Mouse (Mus musculus) heart, postnatal 14 days (tissue): Measurements from ENCODE around the gene Acsbg2. TPM values are rescaled to one million over a fixed set of nuclear protein-coding genes. Genes with fewer than 3 reads are reported as not detected.
A peak's percentile ranks its signal among the peaks of the same experiment; 100 is the strongest.
"Not testable (repeated sequence)": the region's sequence is repeated elsewhere in the genome, so short reads cannot be mapped to it uniquely, and the experiment has no call there.

Experiments
- DNase-seq, 2 experiments: peaks; one replicate each; pipeline ENCODE4 v3.0.0; 2021 to 2022
- intact Hi-C: fragments of 180-260 bp; cut with DNase I; formaldehyde crosslinking; loops from one replicate; pipeline ENCODE4 v1.15.1; 2025
- long read RNA-seq, 2 experiments: library from polyadenylated mRNA; stranded (forward); transcript quantifications; one replicate each; pipeline ENCODE4 v2.0.0; 2021
- total RNA-seq, 2 experiments: library from RNA; stranded (reverse); gene quantifications; 2 replicates each; pipeline ENCODE4 v1.2.3; 2021

Gene Acsbg2
- not detected for total RNA-seq
- long read RNA-seq, experiment 1 = 0 reads
- long read RNA-seq, experiment 2 = 0 reads

DNA sequence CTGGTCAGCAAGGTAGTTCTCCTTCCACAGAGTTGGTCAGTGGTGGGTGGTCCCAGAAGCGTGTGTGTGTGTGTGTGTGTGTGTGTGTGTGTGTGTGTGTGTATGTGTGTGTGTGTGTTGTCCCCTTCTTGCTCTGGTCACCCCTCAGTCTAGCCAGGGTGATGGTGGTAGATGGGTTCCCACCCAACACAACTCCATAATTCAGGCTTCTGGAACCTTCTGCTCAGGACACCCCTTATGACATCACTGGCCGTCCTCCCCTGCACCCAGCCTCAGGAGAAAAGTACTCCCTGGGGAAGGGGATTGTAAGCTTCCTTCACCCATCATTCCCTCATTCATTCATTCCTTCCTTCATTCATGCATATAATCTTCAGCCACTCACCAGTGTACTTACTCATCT, at the start of gene Acsbg2:
Gene Acsbg2, minus strand, starts transcription at position 211 of the 400 bp plus-strand sequence.
- DNase-seq = no peak
- intact Hi-C loops = no loop called here

DNA sequence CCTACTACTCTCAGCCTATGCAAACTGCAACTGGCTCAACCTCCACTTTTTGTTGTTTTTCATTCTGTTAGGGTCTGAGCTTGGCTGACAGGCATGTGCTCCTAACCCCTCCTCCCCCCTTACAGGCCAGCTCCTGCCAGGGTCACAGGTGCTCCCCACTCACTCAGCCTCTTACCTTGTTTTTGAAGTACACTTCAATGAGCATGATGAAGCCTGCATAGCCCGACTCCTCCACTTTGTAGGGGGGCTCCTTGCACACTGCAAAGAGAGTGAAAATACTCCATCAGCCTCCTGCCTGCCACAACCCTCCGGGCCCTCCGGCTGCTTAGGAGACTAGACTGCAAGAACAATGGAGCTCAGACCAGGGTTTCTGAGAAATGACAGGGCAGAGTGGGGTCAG, 45.5 kb upstream of the Acsbg2 start:
- DNase-seq = no peak
- intact Hi-C loops = no loop called here

DNA sequence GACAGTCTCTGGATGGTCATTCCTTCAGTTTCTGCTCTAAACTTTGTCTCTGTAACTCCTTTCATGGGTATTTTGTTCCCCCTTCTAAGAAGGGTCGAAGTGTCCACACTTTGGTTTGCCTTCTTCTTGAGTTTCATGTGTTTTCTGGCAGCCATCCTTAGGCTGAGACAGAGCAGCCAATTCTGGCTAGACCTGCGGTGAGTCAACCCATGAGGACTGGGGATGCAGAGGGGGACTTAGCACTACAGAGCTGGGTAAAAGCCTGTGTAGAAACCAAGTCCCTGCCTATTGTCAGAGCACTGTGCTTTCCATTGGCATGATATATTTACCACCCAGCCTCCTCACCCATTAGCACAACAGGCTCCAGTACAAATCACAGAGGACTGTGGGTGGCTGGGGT, 42.9 kb upstream of the Acsbg2 start:
- peak in 1 of 2 experiments; percentile 35 for DNase-seq
- intact Hi-C loops = no loop called here

DNA sequence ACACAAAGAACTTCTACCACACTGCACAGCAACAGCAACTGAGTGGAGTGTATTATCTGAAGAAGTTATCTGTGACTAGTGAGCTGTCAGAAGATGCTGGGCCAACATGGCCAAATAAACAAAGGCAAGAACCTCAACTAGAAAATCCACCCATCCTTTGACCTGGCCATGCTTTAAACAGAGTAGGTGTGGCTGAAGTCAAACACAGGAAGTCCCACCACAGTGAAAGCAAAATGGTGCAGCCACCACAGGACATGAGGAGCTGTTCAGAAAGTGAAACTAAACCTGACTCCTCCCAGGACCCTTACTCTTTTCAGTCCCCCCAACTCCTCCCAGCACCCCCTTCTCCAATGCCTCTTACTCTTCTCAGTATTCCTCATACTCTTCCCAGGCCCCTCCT, 39.2 kb upstream of the Acsbg2 start:
- DNase-seq = no peak
- intact Hi-C loops = no loop called here

DNA sequence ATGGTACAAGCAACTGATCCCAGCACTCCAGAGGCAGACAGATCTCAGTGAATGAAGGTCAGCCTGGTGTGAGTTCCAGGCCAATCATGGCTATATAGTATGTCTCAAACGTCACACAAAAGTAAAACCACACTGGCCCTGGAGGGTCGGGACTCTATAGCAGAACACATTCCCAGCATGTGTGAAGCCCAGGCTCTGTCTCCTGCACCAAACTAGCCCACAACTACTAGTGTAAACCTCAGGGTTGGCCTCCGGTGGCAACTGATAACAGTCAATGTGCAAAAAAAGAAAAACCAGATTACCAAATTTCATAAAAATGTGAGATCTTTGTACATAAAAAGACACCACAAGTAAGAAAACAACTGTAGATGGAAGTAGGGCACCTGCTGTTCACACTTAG, 38.8 kb upstream of the Acsbg2 start:
- DNase-seq = no peak
- intact Hi-C loops = no loop called here

DNA sequence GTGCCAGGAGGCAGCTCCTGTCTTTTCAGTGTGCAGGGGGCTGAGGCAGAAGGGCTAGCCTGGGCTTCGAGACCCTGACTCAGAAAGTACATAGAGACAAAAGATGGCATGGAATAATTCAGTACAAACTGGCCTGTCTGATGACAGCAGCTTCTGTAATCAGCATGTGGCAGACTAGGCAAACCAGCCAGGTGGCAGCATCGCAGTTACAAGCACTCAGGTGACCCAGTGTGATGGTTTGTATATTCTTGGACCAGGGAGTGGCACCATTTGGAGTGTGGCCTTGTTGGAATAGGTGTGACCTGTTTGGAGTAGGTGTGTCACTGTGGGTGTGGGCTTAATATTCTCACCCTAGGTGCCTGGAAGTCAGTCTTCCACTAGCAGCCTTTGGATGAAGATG, 35.5 kb upstream of the Acsbg2 start:
- intact Hi-C loops, DNase-seq: not testable (repeated sequence)

DNA sequence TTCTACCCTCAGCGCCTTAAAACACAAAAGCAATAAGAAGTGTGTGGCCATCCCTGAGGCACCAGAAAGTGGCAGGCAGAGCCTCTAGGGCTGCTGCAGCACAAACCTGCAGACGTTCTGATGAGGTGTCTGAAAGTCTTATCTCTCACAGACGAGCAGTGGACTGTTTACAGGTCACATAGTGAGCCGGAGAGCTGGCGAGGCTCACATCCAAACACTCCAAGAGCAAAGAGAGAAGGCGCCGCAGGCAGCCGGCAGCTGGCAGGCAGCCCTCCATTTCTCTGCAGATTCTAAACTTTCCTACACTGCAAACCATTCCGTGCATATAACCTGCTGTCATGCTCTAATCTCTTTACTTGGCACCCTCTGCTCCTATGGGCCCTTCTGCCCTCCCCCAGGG, 33.6 kb upstream of the Acsbg2 start:
- intact Hi-C loops = no loop called here

DNA sequence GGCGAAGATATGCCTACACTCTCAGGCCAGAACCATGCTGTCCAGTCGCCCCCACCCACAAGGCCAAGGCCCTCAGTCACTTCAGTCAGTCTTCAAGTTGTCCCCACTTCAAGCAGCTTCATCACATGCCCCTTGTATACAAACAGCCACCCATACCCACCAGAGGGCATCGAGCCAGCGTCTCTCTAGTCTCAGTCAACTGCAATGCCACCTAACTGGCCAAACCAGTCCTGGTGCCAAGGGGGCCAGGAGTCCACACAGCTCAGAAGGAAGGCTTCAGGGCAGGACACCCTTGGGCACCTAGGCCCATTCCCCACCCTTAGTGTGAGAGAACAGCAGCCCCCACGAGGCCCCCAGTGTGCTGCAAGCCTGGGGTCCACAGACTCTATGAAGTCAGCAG, 32.8 kb upstream of the Acsbg2 start:
- intact Hi-C loops = no loop called here
- DNase-seq = no peak

More for the DNA sequence above, 33.6 kb upstream of the Acsbg2 start:
- peak; percentile 43 to 48 for DNase-seq

DNA sequence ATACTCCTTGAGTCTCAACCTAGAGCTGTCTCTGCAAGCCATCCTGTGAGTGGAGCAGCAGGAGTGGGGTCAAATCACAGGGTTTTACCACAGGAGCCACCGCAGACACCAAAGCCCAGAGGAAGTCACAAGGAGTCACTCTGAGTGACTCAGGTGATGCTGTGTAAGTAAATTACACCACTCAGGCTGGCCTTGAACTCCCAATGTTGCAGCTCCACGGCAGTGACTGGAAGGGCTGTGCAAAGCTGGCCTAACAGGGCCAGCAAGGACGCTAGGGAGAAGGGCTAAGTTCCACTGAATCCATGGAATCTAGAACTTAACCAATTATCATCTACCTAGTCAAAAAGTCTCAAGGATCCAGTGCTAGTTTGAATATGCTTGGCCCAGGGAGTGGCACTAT, 31.9 kb upstream of the Acsbg2 start:
- intact Hi-C loops = no loop called here
- DNase-seq = no peak

DNA sequence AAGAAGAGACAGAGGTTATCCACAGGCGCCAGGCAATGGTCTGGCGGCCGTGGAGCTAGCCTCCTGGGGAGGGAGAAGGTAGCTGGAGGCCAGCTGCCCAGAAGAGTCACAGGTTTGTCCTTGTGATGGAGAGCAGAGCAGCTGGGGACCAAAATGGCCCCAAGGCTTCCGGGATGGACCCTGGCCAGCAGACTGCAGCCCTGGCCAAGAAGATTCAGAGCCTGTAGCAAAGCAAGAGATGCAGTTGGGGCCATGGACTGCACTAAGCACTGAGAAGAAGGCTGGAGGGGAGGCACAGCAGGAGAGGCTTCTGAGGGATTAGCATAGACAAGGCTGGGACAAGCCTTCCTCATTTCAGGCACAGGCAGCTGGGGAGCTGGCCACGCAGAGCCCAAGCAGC, 28.5 kb upstream of the Acsbg2 start:
- intact Hi-C loops = no loop called here

DNA sequence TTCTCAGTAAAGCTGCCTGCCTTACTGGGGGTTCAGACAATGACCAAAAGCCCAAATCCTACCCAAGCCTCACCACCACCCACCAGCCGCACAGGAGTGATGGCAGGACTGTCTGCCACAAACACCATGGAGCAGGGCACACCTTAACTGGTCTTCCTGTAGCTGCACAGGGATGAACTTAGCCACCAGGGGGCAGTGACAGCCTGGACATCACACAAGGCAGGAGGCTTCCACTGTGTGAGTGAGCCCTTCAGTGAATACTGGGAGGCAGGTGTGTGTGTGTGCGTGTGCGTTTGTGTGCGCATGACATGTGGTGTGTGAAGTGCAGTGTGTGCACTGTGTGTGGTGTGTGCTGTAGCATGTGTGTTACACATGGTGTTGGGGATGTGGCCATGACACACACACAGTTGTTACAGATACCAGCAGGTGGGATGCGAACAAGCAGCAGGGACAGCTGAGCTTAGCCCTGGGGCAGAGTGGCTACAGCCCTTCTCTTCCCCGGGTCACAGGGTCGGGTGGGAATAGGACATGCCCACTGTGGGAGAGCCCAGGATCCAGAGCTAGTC, 23.5 kb upstream of the Acsbg2 start:
- peak; percentile 78 to 87 for DNase-seq
- intact Hi-C loops = loop anchor here (1.0 kb wide), 1 partner anchor 54 kb away; no protein-coding TSS in a partner anchor

More for the DNA sequence above, 28.5 kb upstream of the Acsbg2 start:
- no peak for DNase-seq

DNA sequence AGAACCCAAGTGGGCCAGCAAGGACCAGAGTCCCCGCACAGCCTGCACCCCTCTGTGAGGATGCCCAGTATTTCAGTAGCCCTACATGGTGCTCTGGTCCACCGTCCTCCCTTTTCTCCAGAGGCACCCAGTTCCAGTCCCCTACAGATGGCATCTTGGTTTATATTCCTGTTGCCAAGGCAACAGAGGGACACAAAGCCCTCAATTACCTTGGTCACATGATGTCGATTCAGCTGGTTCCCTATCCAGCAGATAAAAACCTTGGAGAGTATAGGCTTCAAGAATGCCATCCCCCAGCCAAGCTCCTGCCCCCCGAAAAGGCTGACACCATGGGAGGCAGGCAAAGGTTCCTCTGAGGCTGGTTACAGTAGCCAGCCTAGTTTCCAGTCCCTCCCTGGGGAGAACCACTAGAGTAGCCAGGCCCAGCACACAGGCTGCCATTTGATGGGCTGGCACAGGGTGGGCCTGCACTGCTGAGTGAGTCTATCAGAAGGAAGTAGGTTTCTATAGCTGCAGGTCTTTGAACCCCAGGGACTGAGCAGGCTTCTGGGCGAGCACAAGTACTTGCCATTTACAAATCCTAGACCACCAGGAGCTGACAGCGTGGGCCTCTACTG, 22.4 kb upstream of the Acsbg2 start:
- DNase-seq = no peak
- intact Hi-C loops = loop anchor here (1.0 kb wide), 1 partner anchor 55 kb away; no protein-coding TSS in a partner anchor

DNA sequence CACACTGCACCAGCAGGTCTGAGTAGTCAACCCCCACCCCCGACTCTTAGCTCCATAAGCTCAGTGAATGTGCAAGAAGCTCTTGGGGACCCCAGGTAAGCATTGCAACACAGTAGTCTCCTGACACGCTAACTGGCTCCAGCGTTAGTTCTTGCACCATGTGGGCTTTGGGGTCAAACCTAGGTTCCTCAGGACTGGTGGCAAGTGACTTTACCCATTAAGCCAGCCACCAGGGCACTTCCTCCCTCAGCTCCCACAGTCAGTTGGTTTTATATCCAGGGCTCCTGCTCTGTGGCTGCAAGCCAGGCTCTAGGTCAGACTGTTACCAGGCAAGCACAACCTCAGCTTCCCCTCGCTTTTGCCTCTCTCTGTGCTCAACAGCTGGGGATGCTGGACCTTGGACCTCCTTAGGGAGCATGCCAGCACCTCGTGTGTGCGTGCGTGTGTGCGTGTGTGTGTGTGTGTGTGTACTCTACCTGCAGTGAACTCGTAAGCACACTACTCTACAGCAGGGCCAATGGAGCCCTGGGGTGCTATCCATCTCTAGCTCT, 21.2 kb upstream of the Acsbg2 start:
- intact Hi-C loops = no loop called here

DNA sequence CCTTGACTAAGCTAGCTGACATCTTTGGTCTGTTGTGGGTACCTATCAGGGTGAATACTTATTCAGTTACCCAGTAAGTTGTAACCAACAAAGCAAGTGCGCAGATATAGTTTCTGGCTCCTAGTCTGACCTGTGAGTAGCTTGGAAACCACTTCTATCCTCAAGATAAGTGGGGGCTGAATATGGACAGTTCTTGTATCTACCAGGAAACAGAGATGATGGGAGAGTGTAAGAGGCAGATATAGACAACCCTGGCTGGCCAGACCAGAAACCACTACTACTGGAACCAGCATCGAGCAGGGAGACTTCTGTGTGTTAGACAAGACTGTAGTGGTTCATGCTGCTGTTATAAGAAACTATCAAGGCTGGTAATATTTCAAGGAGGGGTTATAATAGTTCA, 15.8 kb upstream of the Acsbg2 start:
- intact Hi-C loops = no loop called here
- no peak for DNase-seq

More for the DNA sequence above, 21.2 kb upstream of the Acsbg2 start:
- no peak for DNase-seq

DNA sequence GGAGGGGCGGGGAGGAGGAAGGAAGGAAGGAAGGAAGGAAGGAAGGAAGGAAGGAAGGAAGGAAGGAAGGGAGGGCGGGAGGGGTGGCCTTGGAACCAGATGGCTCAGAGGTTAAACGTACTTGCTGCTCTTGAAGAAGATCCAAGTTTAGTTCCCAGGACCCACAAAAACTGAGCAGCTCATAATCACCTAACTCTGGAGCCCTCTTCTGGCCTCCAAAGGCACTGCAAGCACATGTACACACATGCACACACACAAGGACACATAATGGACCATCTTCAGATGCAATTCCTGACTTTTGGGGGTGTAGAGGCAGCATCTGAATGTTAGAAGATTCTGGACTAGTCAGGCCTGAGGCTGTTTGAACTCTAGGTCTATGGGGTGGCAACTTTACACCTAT, 13.8 kb upstream of the Acsbg2 start:
- intact Hi-C loops = no loop called here
- DNase-seq = no peak

DNA sequence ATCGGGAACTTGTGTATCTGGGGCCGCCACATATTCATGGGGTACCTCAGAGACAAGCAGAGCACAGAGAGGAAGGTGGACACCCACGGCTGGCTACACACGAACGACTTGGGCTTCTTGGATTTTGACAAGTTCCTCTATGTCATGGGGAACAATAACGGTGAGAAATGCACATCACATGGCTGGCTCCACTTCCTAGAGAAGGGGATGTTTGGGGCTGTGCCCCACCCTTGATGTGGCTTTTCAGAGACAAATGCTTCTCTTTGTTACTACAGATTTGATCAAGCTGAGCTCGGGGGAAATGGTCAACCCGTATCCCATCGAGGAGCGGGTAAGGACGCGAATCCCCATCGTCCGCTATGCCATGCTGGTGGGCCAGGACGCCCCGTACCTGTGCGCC, 10.6 kb upstream of the Acsbg2 start:
- no peak for DNase-seq
- intact Hi-C loops = no loop called here

DNA sequence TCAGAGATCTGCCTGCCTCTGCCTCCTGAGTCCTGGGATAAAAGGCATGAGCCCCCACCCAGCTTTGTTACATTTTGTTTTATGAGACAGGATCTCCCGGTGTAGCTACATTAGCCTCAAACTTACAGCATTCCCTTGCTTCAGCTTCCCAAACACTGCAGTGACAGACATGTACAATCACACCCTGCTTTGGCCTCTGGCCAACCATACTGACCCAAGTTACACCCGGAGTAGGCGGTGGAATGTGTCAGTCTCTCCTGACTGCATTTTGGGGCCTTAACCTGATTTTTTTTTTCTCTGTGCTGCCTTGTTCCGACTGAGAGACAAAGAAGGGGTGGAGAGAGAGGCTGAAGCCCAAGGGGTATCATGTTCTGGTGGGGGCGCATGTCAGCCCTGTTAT, 10.1 kb upstream of the Acsbg2 start:
- intact Hi-C loops = no loop called here
- peak; percentile 28 to 50 for DNase-seq

DNA sequence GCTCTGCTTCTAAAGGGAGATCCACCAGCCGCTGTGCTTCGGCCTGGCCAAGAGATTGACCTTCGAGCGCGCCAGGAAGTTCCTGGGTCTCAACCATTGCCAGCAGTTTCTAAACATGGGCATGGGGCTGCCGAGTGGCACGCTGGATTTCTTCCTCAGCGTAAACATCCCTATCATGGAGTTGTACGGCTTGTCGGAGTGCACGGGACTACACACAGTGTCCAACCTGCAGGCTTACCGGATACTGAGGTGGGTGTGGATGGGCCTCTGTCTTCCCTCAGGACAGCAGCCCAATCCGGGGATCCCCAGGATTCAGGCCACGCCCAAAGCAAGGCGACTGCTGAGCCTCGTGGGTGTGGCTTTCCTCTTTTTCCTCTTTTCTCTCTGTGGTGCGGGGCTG, 9.4 kb upstream of the Acsbg2 start:
- intact Hi-C loops = no loop called here
- DNase-seq = peak; percentile 29 to 42

DNA sequence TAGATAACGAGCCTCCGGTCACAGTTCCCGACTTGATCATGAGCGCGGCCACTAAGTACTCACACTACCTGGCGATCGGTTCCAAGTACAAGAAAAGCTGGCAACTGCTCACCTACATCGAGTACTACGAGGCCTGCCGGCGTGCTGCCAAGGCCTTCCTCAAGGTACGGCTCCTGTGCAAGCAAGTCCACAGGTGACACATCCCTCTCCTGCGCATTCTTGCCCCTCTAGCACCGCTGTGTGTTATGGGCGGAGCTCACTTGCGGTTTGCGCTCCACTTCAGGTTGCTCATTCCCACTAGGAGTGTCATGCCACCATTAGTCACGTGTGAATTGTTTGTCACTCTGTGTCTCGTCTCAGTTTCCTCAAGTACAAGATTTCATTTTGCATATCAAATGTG, 3.2 kb upstream of the Acsbg2 start:
- no peak for DNase-seq
- intact Hi-C loops = no loop called here

DNA sequence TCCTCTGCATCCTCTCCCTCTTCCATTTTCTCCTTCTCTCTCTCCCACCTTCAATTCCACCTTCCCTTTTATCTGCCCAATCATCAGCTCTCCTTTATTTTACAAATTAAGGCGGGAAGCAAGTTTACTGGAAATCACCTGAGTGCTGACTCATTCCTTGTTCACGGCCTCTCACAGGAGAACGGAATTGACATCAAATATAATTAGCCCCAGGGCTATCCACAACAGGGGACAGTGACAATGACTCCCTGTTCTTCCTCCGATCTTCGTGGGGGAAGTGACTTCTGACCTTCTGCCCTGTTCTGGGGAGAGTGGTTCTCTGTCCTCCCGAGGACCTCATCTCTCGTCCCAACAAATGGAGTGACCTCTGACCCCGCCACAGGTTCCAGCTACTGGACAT, 2.7 kb upstream of the Acsbg2 start:
- DNase-seq = no peak
- intact Hi-C loops = no loop called here

DNA sequence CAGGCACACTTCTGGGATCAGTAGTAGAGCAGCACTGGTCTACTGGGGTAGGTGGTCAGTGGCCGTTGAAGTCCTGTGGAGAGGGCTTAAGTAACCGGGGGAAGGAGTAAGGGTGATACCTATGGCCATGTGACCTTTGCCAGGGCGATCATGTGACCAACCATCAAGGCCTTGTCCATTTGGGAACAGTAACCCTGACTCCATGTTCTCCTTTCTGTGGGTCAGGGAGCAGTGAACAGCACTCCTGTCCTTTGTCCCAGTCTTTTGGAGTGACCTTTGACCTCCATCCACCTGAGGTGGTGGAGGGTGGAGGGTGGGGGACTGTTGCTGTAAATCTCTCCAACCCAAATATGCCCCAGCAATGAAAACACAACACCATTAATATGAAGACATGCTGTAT, 2.2 kb upstream of the Acsbg2 start:
- DNase-seq = no peak
- intact Hi-C loops = no loop called here

DNA sequence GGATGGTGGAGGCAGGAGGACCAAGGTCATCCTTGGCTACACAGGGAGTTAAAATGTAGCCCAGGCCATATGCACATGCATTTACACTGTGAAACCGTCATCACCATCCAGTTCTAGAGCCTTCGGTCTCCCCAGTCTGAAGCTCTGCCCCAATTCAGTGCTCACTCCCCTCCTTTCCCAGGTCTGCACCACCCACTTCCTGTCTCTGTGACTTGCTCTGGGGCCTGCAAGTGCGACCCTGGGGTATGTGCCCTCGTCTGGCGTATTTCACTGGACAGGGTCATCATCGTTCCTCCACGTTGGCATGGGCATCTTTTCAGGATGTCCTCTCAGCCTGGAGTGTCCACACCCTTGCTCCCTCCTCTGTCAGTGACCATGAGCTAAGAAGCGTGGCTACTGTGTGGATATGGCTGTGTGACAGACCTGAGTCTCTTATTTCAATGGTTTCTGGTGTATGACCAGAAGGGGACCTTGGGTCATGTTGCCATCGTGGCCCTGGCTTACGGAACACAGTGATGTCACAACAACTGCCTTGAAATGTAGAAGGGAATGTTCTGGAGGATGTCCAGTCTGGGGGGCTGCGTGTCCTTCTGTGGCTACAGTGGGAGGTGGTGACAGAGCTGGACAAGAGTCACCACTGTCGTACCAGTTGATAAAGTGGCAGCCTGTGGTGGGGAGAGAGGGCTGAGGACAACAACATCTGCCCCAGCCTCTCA, 847 bp upstream of the Acsbg2 start, which contains the start of gene 1700061G19Rik:
Gene 1700061G19Rik, plus strand, starts transcription at position 542 of the 716 bp plus-strand sequence.
- no peak for DNase-seq
- intact Hi-C loops = no loop called here
